Mouse (Mus musculus) thymus, postnatal 36 days (tissue): ENCODE results near the gene Hrh2.

Source experiments
- DNase-seq, 2 experiments: peaks; one replicate each; pipeline ENCODE4 v3.0.0; 2022; ENCODE audit warnings: mixed read lengths in 2 of 2

Hrh2 gene

GRCm38 (mm10) chr13:54192021-54192481, at the start of gene Hrh2:
Hrh2 (plus strand) TSS chr13:54192129.
- peak; percentile 47 to 50 for DNase-seq

- no peak for DNase-seq
These were observed 48.1 kb upstream of the Hrh2 start for GRCm38 (mm10) chr13:54143788-54144187.

GRCm38 (mm10) chr13:54144624-54145023, 47.3 kb upstream of the Hrh2 start:
- DNase-seq, result no peak

GRCm38 (mm10) chr13:54147328-54147727, 44.6 kb upstream of the Hrh2 start:
- peak in 1 of 2 experiments; percentile 5 for DNase-seq

GRCm38 (mm10) chr13:54152421-54152820, 39.5 kb upstream of the Hrh2 start:
- no peak for DNase-seq

GRCm38 (mm10) chr13:54152911-54153310, 39.0 kb upstream of the Hrh2 start:
- no peak for DNase-seq

- DNase-seq, result no peak
These were observed 38.2 kb upstream of the Hrh2 start for GRCm38 (mm10) chr13:54153672-54154218.

- no peak for DNase-seq
These were observed 36.1 kb upstream of the Hrh2 start for GRCm38 (mm10) chr13:54155822-54156221.

GRCm38 (mm10) chr13:54159256-54159655, 32.7 kb upstream of the Hrh2 start:
- DNase-seq, result no peak

- DNase-seq, result no peak
These were observed 32.2 kb upstream of the Hrh2 start for GRCm38 (mm10) chr13:54159756-54160155.

- DNase-seq, result no peak
These were observed 31.4 kb upstream of the Hrh2 start for GRCm38 (mm10) chr13:54160546-54160945.

- DNase-seq, result no peak
These were observed 30.4 kb upstream of the Hrh2 start for GRCm38 (mm10) chr13:54161514-54161913.

GRCm38 (mm10) chr13:54163363-54163762, 28.6 kb upstream of the Hrh2 start:
- DNase-seq, result no peak

- DNase-seq, result no peak
These were observed 27.5 kb upstream of the Hrh2 start for GRCm38 (mm10) chr13:54164462-54164861.

GRCm38 (mm10) chr13:54165066-54165465, 26.9 kb upstream of the Hrh2 start:
- no peak for DNase-seq

GRCm38 (mm10) chr13:54165765-54166164, 26.2 kb upstream of the Hrh2 start:
- DNase-seq, result no peak

- DNase-seq, result no peak
These were observed 24.9 kb upstream of the Hrh2 start for GRCm38 (mm10) chr13:54167036-54167435.

- DNase-seq, result no peak
These were observed 23.3 kb upstream of the Hrh2 start for GRCm38 (mm10) chr13:54168675-54169074.

- no peak for DNase-seq
These were observed 21.6 kb upstream of the Hrh2 start for GRCm38 (mm10) chr13:54170288-54170687.

- no peak for DNase-seq
These were observed 20.6 kb upstream of the Hrh2 start for GRCm38 (mm10) chr13:54171346-54171745.

GRCm38 (mm10) chr13:54171761-54172160, 20.2 kb upstream of the Hrh2 start:
- DNase-seq, result no peak

- no peak for DNase-seq
These were observed 18.0 kb upstream of the Hrh2 start for GRCm38 (mm10) chr13:54173941-54174340.

- DNase-seq, result no peak
These were observed 17.2 kb upstream of the Hrh2 start for GRCm38 (mm10) chr13:54174703-54175102.

GRCm38 (mm10) chr13:54175426-54175825, 16.5 kb upstream of the Hrh2 start:
- DNase-seq, result no peak

- no peak for DNase-seq
These were observed 15.4 kb upstream of the Hrh2 start for GRCm38 (mm10) chr13:54176406-54177020.
